Comparison of ENCODE assay signal across 8 mouse cellular contexts in genomic region chr5:74796421-74797067, GRCm38 (mm10).
A peak's percentile ranks its signal among the peaks of the same experiment; 100 is the strongest.
DNase-seq lines count a peak whose midpoint lies in the region; ATAC-seq lines count a peak whose summit lies in the region.

No protein-coding gene starts in this region.

- peak overlapping the region; percentile 30; the same call in 1 of the 2 replicates for H3K27ac ChIP-seq in embryonic facial prominence, embryonic 10.5 days (replicated peaks)
- H3K27ac ChIP-seq in hindbrain, embryonic 14.5 days, result no peak overlapping the region
- no peak overlapping the region for H3K27ac ChIP-seq in liver, embryonic 11.5 days (ENCODE audit: low read depth, low read length)

- H3K4me2 ChIP-seq in hindbrain, embryonic 14.5 days (replicated peaks), result no peak overlapping the region
- H3K4me2 ChIP-seq in liver, embryonic 11.5 days, result no peak overlapping the region

- WGBS in embryonic facial prominence, embryonic 10.5 days, result 45% methylated on average over 8 of the region's 8 CpGs
- WGBS in hindbrain, embryonic 14.5 days, result 42% methylated on average over 8 of the region's 8 CpGs
- 49% methylated on average over 8 of the region's 8 CpGs for WGBS in liver, embryonic 11.5 days

- H3K36me3 ChIP-seq in embryonic facial prominence, embryonic 10.5 days (replicated peaks), result no peaks in the 10 kb centered on the region
- H3K36me3 ChIP-seq in hindbrain, embryonic 14.5 days (replicated peaks; ENCODE audit: control insufficient read depth, insufficient read depth), result no peaks in the 10 kb centered on the region
- no peaks in the 10 kb centered on the region for H3K36me3 ChIP-seq in liver, embryonic 11.5 days (ENCODE audit: control insufficient read depth, insufficient read depth, low read length)

- no peak overlapping the region for H3K4me3 ChIP-seq in embryonic facial prominence, embryonic 10.5 days
- H3K4me3 ChIP-seq in hindbrain, embryonic 14.5 days (replicated peaks; ENCODE audit: low read length), result no peak overlapping the region
- no peak overlapping the region for H3K4me3 ChIP-seq in liver, embryonic 11.5 days (ENCODE audit: low read depth, low read length)

- H3K27me3 ChIP-seq in embryonic facial prominence, embryonic 10.5 days (replicated peaks; ENCODE audit: low read depth, poor library complexity, severe bottlenecking), result peaks cover 24% of the 10 kb centered on the region; the same call in 1 of the 2 replicates
- H3K27me3 ChIP-seq in hindbrain, embryonic 14.5 days (ENCODE audit: control insufficient read depth, insufficient read depth, low read length), result no peaks in the 10 kb centered on the region
- no peaks in the 10 kb centered on the region for H3K27me3 ChIP-seq in liver, embryonic 11.5 days (replicated peaks; ENCODE audit: control insufficient read depth, insufficient read depth, low read length)

- peaks cover 34% of the 10 kb centered on the region for H3K4me1 ChIP-seq in embryonic facial prominence, embryonic 10.5 days
- peaks cover 12% of the 10 kb centered on the region; the same call in 1 of the 2 replicates for H3K4me1 ChIP-seq in hindbrain, embryonic 14.5 days (replicated peaks; ENCODE audit: control insufficient read depth, insufficient read depth, low read length)
- peaks cover 5% of the 10 kb centered on the region; the same call in 1 of the 2 replicates for H3K4me1 ChIP-seq in liver, embryonic 11.5 days (replicated peaks; ENCODE audit: control insufficient read depth, insufficient read depth, low read length)

- no peaks in the 10 kb centered on the region for H3K9me3 ChIP-seq in embryonic facial prominence, embryonic 10.5 days
- no peaks in the 10 kb centered on the region for H3K9me3 ChIP-seq in hindbrain, embryonic 14.5 days (ENCODE audit: control insufficient read depth, low read length)
- no peaks in the 10 kb centered on the region for H3K9me3 ChIP-seq in liver, embryonic 11.5 days (ENCODE audit: control insufficient read depth, low read length)

- no peak; the same call in 1 of the 2 replicates for ATAC-seq in hindbrain, embryonic 14.5 days (ENCODE audit: low FRiP score)
- no peak for ATAC-seq in liver, embryonic 11.5 days (replicated peaks; ENCODE audit: low FRiP score)
- ATAC-seq in inflammation-experienced regulatory T-cells, adult 6 months, result no peak

- H3K9ac ChIP-seq in hindbrain, embryonic 14.5 days, result no peak overlapping the region
- H3K9ac ChIP-seq in liver, embryonic 11.5 days (ENCODE audit: low read depth, low read length), result no peak overlapping the region

- peak; percentile 33 for DNase-seq in layer of hippocampus, adult 11-12 months (ENCODE audit: low spot score)
- no peak for DNase-seq in layer of hippocampus, adult 9-11 months
- DNase-seq in ZHBTc4 (ENCODE audit: low read depth, low spot score), result peak; percentile 83
- peak; percentile 84 for DNase-seq in embryonic facial prominence, embryonic 10.5 days (ENCODE audit: low spot score)
- DNase-seq in hindbrain, embryonic 14.5 days (ENCODE audit: low spot score), result peak; percentile 79
- peak; percentile 39 for DNase-seq in liver, embryonic 11.5 days (ENCODE audit: low spot score)
- peak; percentile 69 for DNase-seq in right cerebral cortex, postnatal 4 days
